Mouse (Mus musculus): ENCODE measurements around the gene Ppp1r17. TPM values are rescaled to one million over a fixed set of nuclear protein-coding genes. Genes with fewer than 3 reads are reported as not detected.

Gene Ppp1r17
- not detected in 2 replicates for total RNA-seq (2012; rRNA removed)
- polyA plus RNA-seq (2012; ENCODE audit: insufficient read depth in 1 of 2, insufficient read length in 2 of 2, low read depth in 1 of 2, low replicate concordance in 2 of 2, missing spikeins in 1 of 2) = not detected

- no peak for DNase-seq (ENCODE audit: low read depth, low spot score)
- no peak within 1 kb of the TSS for H3K27ac ChIP-seq (ENCODE audit: control insufficient read depth, low read depth, low read length)
- H3K9ac ChIP-seq (ENCODE audit: control insufficient read depth, low read depth, low read length, poor library complexity, severe bottlenecking) = no peak within 1 kb of the TSS
- no peaks in the 10 kb centered on the region for H3K79me2 ChIP-seq (ENCODE audit: control insufficient read depth, insufficient read depth, low read length, poor library complexity)
- no peak within 1 kb of the TSS for H3K4me3 ChIP-seq (ENCODE audit: control insufficient read depth in 1 of 2, insufficient read depth in 1 of 2, low read depth in 2 of 2, low read length in 2 of 2)
- no peaks in the 10 kb centered on the region for H3K9me3 ChIP-seq (replicated peaks; ENCODE audit: insufficient read depth, low read length)
- no peaks in the 10 kb centered on the region for H3K27me3 ChIP-seq (ENCODE audit: control insufficient read depth in 1 of 2, insufficient read depth in 2 of 2, low read length in 2 of 2)
- H3K4me1 ChIP-seq (ENCODE audit: control insufficient read depth in 1 of 2, insufficient read depth in 2 of 2, low read length in 2 of 2) = no peaks in the 10 kb centered on the region
- no peaks in the 10 kb centered on the region for H3K36me3 ChIP-seq (ENCODE audit: control insufficient read depth in 1 of 2, insufficient read depth in 2 of 2, low read length in 2 of 2)
- TF ChIP-seq MYB (IDR thresholded peaks at IDR 0.05; ENCODE audit: low read depth, low read length) = no peak
- TF ChIP-seq SMC3 (IDR thresholded peaks at IDR 0.05; ENCODE audit: low read depth, low read length) = no peak
- TF ChIP-seq MEF2A (IDR thresholded peaks at IDR 0.05; ENCODE audit: extremely low read depth, insufficient replicate concordance, low read depth, low read length, poor library complexity, severe bottlenecking) = no peak
- TF ChIP-seq TAL1 (IDR thresholded peaks at IDR 0.05; ENCODE audit: low read length) = no peak
Observed at GRCm38 (mm10) chr6:56017291-56017994, at the start of gene Ppp1r17. TSS of gene Ppp1r17 (plus strand) at chr6:56017497.

GRCm38 (mm10) chr6:55972998-55973397, 44.3 kb upstream of the Ppp1r17 start:
- peak; percentile 18 for DNase-seq (ENCODE audit: low read depth, low spot score)
- no peaks in the 10 kb centered on the region for H3K9me3 ChIP-seq (replicated peaks; ENCODE audit: insufficient read depth, low read length)

GRCm38 (mm10) chr6:55979766-55980165, 37.5 kb upstream of the Ppp1r17 start:
- TF ChIP-seq POLR2AphosphoS2 (IDR thresholded peaks at IDR 0.05; ENCODE audit: low read length) (no peak), CTCF (IDR thresholded peaks at IDR 0.05 in 2 of 3, conservative IDR thresholded peaks at IDR 0.05 in 1 of 3; ENCODE audit: control insufficient read depth in 1 of 3, insufficient read depth in 1 of 3, low read depth in 2 of 3, low read length in 3 of 3, poor library complexity in 1 of 3, severe bottlenecking in 1 of 3) (no peak), MAZ (IDR thresholded peaks at IDR 0.05; ENCODE audit: low read depth, low read length) (no peak), POLR2AphosphoS5 (IDR thresholded peaks at IDR 0.05; ENCODE audit: borderline replicate concordance, low read depth, low read length) (no peak), MAX (IDR thresholded peaks at IDR 0.05; ENCODE audit: low read length) (no peak), ZC3H11A (IDR thresholded peaks at IDR 0.05; ENCODE audit: low read depth, low read length) (no peak), MXI1 (IDR thresholded peaks at IDR 0.05; ENCODE audit: low read depth, low read length) (no peak), USF1 (IDR thresholded peaks at IDR 0.05; ENCODE audit: low read depth, low read length) (no peak), ELF1 (IDR thresholded peaks at IDR 0.05; ENCODE audit: low read depth, low read length) (no peak), UBTF (IDR thresholded peaks at IDR 0.05; ENCODE audit: borderline replicate concordance, insufficient read depth, low read depth, low read length) (no peak), USF2 (IDR thresholded peaks at IDR 0.05; ENCODE audit: borderline replicate concordance in 1 of 2, insufficient read depth in 1 of 2, low read depth in 1 of 2, low read length in 2 of 2) (no peak), E2F4 (IDR thresholded peaks at IDR 0.05; ENCODE audit: borderline replicate concordance, low read depth, low read length) (no peak), CHD1 (IDR thresholded peaks at IDR 0.05; ENCODE audit: low read depth, low read length) (no peak)
- Histone ChIP-seq H3K9ac (ENCODE audit: control insufficient read depth, low read depth, low read length, poor library complexity, severe bottlenecking) (no peak overlapping the region), H3K79me2 (ENCODE audit: control insufficient read depth, insufficient read depth, low read length, poor library complexity) (no peaks in the 10 kb centered on the region), H3K27me3 (ENCODE audit: control insufficient read depth in 1 of 2, insufficient read depth in 2 of 2, low read length in 2 of 2) (no peaks in the 10 kb centered on the region), H3K4me1 (ENCODE audit: control insufficient read depth in 1 of 2, insufficient read depth in 2 of 2, low read length in 2 of 2) (no peaks in the 10 kb centered on the region), H3K36me3 (ENCODE audit: control insufficient read depth in 1 of 2, insufficient read depth in 2 of 2, low read length in 2 of 2) (no peaks in the 10 kb centered on the region), H3K27ac (ENCODE audit: control insufficient read depth, low read depth, low read length) (no peak overlapping the region), H3K9me3 (replicated peaks; ENCODE audit: insufficient read depth, low read length) (no peaks in the 10 kb centered on the region), H3K4me3 (ENCODE audit: control insufficient read depth in 1 of 2, insufficient read depth in 1 of 2, low read depth in 2 of 2, low read length in 2 of 2) (no peak overlapping the region)
- no peak for DNase-seq (ENCODE audit: low read depth, low spot score)

More at GRCm38 (mm10) chr6:55972998-55973397, 44.3 kb upstream of the Ppp1r17 start:
- TF ChIP-seq CTCF (IDR thresholded peaks at IDR 0.05 in 2 of 3, conservative IDR thresholded peaks at IDR 0.05 in 1 of 3; ENCODE audit: control insufficient read depth in 1 of 3, insufficient read depth in 1 of 3, low read depth in 2 of 3, low read length in 3 of 3, poor library complexity in 1 of 3, severe bottlenecking in 1 of 3) (0 out of 6 replicates have a peak, but pooled peaks of 2 of the 3 experiments have one; percentile 7 to 9), SMC3 (IDR thresholded peaks at IDR 0.05; ENCODE audit: low read depth, low read length) (peak; percentile 18; the same call in 1 of the 2 replicates), BHLHE40 (IDR thresholded peaks at IDR 0.05; ENCODE audit: borderline replicate concordance, low read depth, low read length) (no peak)
- H3K4me1 ChIP-seq (ENCODE audit: control insufficient read depth in 1 of 2, insufficient read depth in 2 of 2, low read length in 2 of 2) = no peaks in the 10 kb centered on the region
- H3K4me3 ChIP-seq (ENCODE audit: control insufficient read depth in 1 of 2, insufficient read depth in 1 of 2, low read depth in 2 of 2, low read length in 2 of 2) = no peak overlapping the region
- no peaks in the 10 kb centered on the region for H3K27me3 ChIP-seq (ENCODE audit: control insufficient read depth in 1 of 2, insufficient read depth in 2 of 2, low read length in 2 of 2)
- H3K36me3 ChIP-seq (ENCODE audit: control insufficient read depth in 1 of 2, insufficient read depth in 2 of 2, low read length in 2 of 2) = no peaks in the 10 kb centered on the region
- no peaks in the 10 kb centered on the region for H3K79me2 ChIP-seq (ENCODE audit: control insufficient read depth, insufficient read depth, low read length, poor library complexity)
- H3K9ac ChIP-seq (ENCODE audit: control insufficient read depth, low read depth, low read length, poor library complexity, severe bottlenecking) = no peak overlapping the region
- no peak overlapping the region for H3K27ac ChIP-seq (ENCODE audit: control insufficient read depth, low read depth, low read length)
